8 mouse cellular contexts compared by ENCODE assay signal in the genomic region with DNA sequence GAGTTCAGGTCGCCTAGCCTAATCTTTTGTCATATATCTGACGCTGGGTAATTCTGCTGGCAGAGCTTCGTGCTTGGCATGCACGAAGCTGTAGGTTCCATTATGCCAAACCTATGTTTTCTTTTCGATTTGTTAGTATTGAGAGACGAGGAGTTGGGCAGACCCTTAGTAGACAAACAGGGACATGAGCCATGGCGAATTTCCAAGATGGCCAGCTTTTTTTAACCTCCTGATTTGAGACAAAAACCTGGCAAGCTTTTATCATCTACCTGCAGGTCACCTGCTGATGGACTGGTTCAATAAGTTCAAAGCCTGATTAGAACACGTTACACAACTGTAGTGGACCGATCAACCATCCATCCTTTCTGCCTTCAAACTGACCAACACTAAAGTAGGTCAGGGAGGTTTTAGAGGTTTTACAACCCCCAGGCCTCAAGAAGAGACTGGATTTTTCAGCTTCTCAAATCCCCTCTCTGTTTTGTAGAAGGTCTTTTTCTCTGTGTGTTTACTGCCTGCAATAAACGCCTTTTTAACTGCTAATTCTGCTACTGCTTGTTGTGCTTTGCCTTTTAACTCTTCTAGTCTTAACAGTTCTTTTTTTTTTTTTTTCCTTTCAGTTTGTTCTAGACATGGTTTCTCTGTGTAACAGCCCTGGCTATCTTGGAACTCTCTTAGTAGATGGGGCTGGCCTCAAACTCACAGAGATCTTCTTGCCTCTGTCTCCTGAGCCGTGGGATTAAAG. TPM values are rescaled to one million over a fixed set of nuclear protein-coding genes. Genes with fewer than 3 reads are reported as not detected.
DNase-seq lines count a peak whose midpoint lies in the region; ATAC-seq and TF ChIP-seq lines count a peak whose summit lies in the region.

No protein-coding gene starts in this region.

- H3K79me3 ChIP-seq in C2C12 (ENCODE audit: low read depth), result peaks cover 37% of the 10 kb centered on the region

- peak overlapping the region; percentile 95 for H3K9ac ChIP-seq in liver, embryonic 12.5 days

- intact Hi-C loops in heart, postnatal 25 days (cut with DNase I), result no loop called here

- no peaks in the 10 kb centered on the region for H3K27me3 ChIP-seq in heart, embryonic 10.5 days (ENCODE audit: insufficient read depth, poor library complexity, severe bottlenecking)
- H3K27me3 ChIP-seq in C2C12 (ENCODE audit: control insufficient read depth, insufficient read depth, insufficient read length), result no peaks in the 10 kb centered on the region
- no peaks in the 10 kb centered on the region for H3K27me3 ChIP-seq in hindbrain, embryonic 10.5 days (ENCODE audit: insufficient read depth, poor library complexity, severe bottlenecking)
- no peaks in the 10 kb centered on the region for H3K27me3 ChIP-seq in liver, embryonic 12.5 days (replicated peaks)

- no peak for DNase-seq in heart, embryonic 10.5 days (ENCODE audit: low spot score)
- no peak for DNase-seq in heart, postnatal 25 days (ENCODE audit: low spot score)
- no peak for DNase-seq in hindbrain, embryonic 10.5 days (ENCODE audit: low spot score)
- DNase-seq in skeletal muscle tissue, adult 2 months (ENCODE audit: low read depth, low spot score), result peak; percentile 46
- DNase-seq in adipocyte (ENCODE audit: low spot score), result no peak

- no peak for TF ChIP-seq POLR2A in cortical plate, adult 2 months (IDR thresholded peaks at IDR 0.05; ENCODE audit: extremely low read depth, insufficient read depth, low read length)

- H3K27ac ChIP-seq in heart, embryonic 10.5 days, result peak overlapping the region; percentile 97
- no peak overlapping the region for H3K27ac ChIP-seq in cortical plate, adult 2 months (ENCODE audit: insufficient read depth, low read length)
- peak overlapping the region; percentile 97 for H3K27ac ChIP-seq in hindbrain, embryonic 10.5 days
- H3K27ac ChIP-seq in liver, embryonic 12.5 days, result peak overlapping the region; percentile 100

- WGBS in heart, embryonic 10.5 days, result 32% methylated on average over 11 of the region's 11 CpGs
- WGBS in hindbrain, embryonic 10.5 days, result 41% methylated on average over 11 of the region's 11 CpGs
- 10% methylated on average over 11 of the region's 11 CpGs for WGBS in liver, embryonic 12.5 days (ENCODE audit: insufficient replicate concordance)

- H3K36me3 ChIP-seq in heart, embryonic 10.5 days, result 0 out of 2 replicates have a peak, but pooled peaks cover 3% of the 10 kb centered on the region
- peaks cover 5% of the 10 kb centered on the region for H3K36me3 ChIP-seq in C2C12 (ENCODE audit: control insufficient read depth, insufficient read depth)
- H3K36me3 ChIP-seq in hindbrain, embryonic 10.5 days, result peaks cover 11% of the 10 kb centered on the region
- H3K36me3 ChIP-seq in liver, embryonic 12.5 days, result peaks cover 14% of the 10 kb centered on the region; the same call in 1 of the 2 replicates

- no peak for TF ChIP-seq CTCF in C2C12 (IDR thresholded peaks at IDR 0.05; ENCODE audit: control insufficient read depth, insufficient read depth, insufficient read length)
- no peak for TF ChIP-seq CTCF in cortical plate, adult 2 months (IDR thresholded peaks at IDR 0.05; ENCODE audit: extremely low read depth, insufficient read depth, low read length)

- ATAC-seq in liver, embryonic 12.5 days, result no peak

- H3K4me3 ChIP-seq in heart, embryonic 10.5 days, result peak overlapping the region; percentile 96
- H3K4me3 ChIP-seq in C2C12 (ENCODE audit: insufficient read depth, poor library complexity, severe bottlenecking), result peak overlapping the region; percentile 23
- peak overlapping the region; percentile 35; the same call in 1 of the 2 replicates for H3K4me3 ChIP-seq in cortical plate, adult 2 months (ENCODE audit: insufficient read depth, low read length)
- peak overlapping the region; percentile 94 for H3K4me3 ChIP-seq in hindbrain, embryonic 10.5 days
- peak overlapping the region; percentile 89 for H3K4me3 ChIP-seq in liver, embryonic 12.5 days

- H3K4me1 ChIP-seq in heart, embryonic 10.5 days, result peaks cover 14% of the 10 kb centered on the region
- peaks cover 3% of the 10 kb centered on the region; the same call in 1 of the 2 replicates for H3K4me1 ChIP-seq in cortical plate, adult 2 months (ENCODE audit: control insufficient read depth, insufficient read depth, low read length)
- H3K4me1 ChIP-seq in hindbrain, embryonic 10.5 days (replicated peaks), result peaks cover 23% of the 10 kb centered on the region
- peaks cover 80% of the 10 kb centered on the region for H3K4me1 ChIP-seq in liver, embryonic 12.5 days

- H3K79me2 ChIP-seq in C2C12 (ENCODE audit: control insufficient read depth, insufficient read depth), result peaks cover 40% of the 10 kb centered on the region

- no peaks in the 10 kb centered on the region for H3K9me3 ChIP-seq in heart, embryonic 10.5 days
- H3K9me3 ChIP-seq in hindbrain, embryonic 10.5 days, result no peaks in the 10 kb centered on the region
- H3K9me3 ChIP-seq in liver, embryonic 12.5 days (replicated peaks), result no peaks in the 10 kb centered on the region

- H3ac ChIP-seq in C2C12 (ENCODE audit: control insufficient read depth, insufficient read length, low read depth), result peak overlapping the region; percentile 43

- H3K4me2 ChIP-seq in liver, embryonic 12.5 days, result peak overlapping the region; percentile 86

TF ChIP-seq in C2C12, 6 proteins besides CTCF, POLR2A, EP300 and RAD21:
- TF ChIP-seq MYOG (IDR thresholded peaks at IDR 0.05; ENCODE audit: control insufficient read depth, extremely low read depth, insufficient read length) (no peak), MYOD1 (IDR thresholded peaks at IDR 0.05; ENCODE audit: control insufficient read depth, insufficient read length, low read depth) (no peak), FOSL1 (IDR thresholded peaks at IDR 0.05; ENCODE audit: insufficient read depth, low read length, poor library complexity, severe bottlenecking) (no peak), CEBPB (IDR thresholded peaks at IDR 0.05; ENCODE audit: low read depth) (no peak), MAX (IDR thresholded peaks at IDR 0.05) (no peak), USF1 (IDR thresholded peaks at IDR 0.05; ENCODE audit: low read depth) (no peak)
TF ChIP-seq in C2C12: peak in this region for 0.

RNA-seq across cellular contexts. Expression of gene Ahctf1, which starts 0.8 kb away (rescaled TPM):
- polyA plus RNA-seq in heart, embryonic 10.5 days (2016; fragmentation: Nextera tagmentation; extraction: Ambion mirVana), result 21.6 and 30.2 TPM in 2 replicates
- 10 to 100 TPM; 15.8 to 20.5 TPM for total RNA-seq in heart, postnatal 25 days (2021)
- 11.9 TPM for polyA plus RNA-seq in C2C12 (2012; fragmentation: generic; extraction: Trizol)
- 26.2 and 27.1 TPM in 2 replicates for polyA plus RNA-seq in cortical plate, adult 2 months (2012; rRNA removed)
- 23.6 and 32.4 TPM in 2 replicates for polyA plus RNA-seq in hindbrain, embryonic 10.5 days (2016; fragmentation: Nextera tagmentation; extraction: Ambion mirVana)
- 35.4 and 35.8 TPM in 2 replicates for polyA plus RNA-seq in liver, embryonic 12.5 days (2016; fragmentation: Nextera tagmentation; extraction: Ambion mirVana)

RNA-seq across cellular contexts. Expression of gene Gm10518, which starts 1.1 kb away (rescaled TPM):
- polyA plus RNA-seq in heart, embryonic 10.5 days (2016; fragmentation: Nextera tagmentation; extraction: Ambion mirVana), result 0.18 and 0.25 TPM in 2 replicates
- not detected for total RNA-seq in heart, postnatal 25 days (2021)
- polyA plus RNA-seq in C2C12 (2012; fragmentation: generic; extraction: Trizol), result 0.16 TPM
- polyA plus RNA-seq in cortical plate, adult 2 months (2012; rRNA removed), result not detected in 2 replicates
- 0.15 and 0.18 TPM in 2 replicates for polyA plus RNA-seq in hindbrain, embryonic 10.5 days (2016; fragmentation: Nextera tagmentation; extraction: Ambion mirVana)
- polyA plus RNA-seq in liver, embryonic 12.5 days (2016; fragmentation: Nextera tagmentation; extraction: Ambion mirVana), result 0.45 and 0.61 TPM in 2 replicates

RNA-seq across cellular contexts. Expression of gene Kif28, which starts 59.2 kb away (rescaled TPM):
- polyA plus RNA-seq in heart, embryonic 10.5 days (2016; fragmentation: Nextera tagmentation; extraction: Ambion mirVana), result 0.09 TPM in 1 of 2 replicates, not detected in the other
- total RNA-seq in heart, postnatal 25 days (2021), result under 1 TPM; 0.75 to 0.87 TPM
- polyA plus RNA-seq in C2C12 (2012; fragmentation: generic; extraction: Trizol), result not detected
- polyA plus RNA-seq in cortical plate, adult 2 months (2012; rRNA removed), result 0.06 TPM in 2 replicates
- not detected in 2 replicates for polyA plus RNA-seq in hindbrain, embryonic 10.5 days (2016; fragmentation: Nextera tagmentation; extraction: Ambion mirVana)
- polyA plus RNA-seq in liver, embryonic 12.5 days (2016; fragmentation: Nextera tagmentation; extraction: Ambion mirVana), result not detected in 2 replicates

Comparison
In these comparisons a context has a peak if more than half of its experiments do, and no peak if none do; other contexts are left out.
1. H3K4me3 ChIP-seq: peak in every context shown above with its lines; median percentile 96 in heart, embryonic 10.5 days; 94 in hindbrain, embryonic 10.5 days; 89 in liver, embryonic 12.5 days; 35 in cortical plate, adult 2 months; 23 in C2C12.